Mouse (Mus musculus) liver, embryonic 12.5 days (tissue): ENCODE results near the gene Unc13a. TPM values are rescaled to one million over a fixed set of nuclear protein-coding genes. Genes with fewer than 3 reads are reported as not detected.
"Not testable (repeated sequence)": the region's sequence is repeated elsewhere in the genome, so short reads cannot be mapped to it uniquely, and the experiment has no call there.

Experiments
- ATAC-seq: fragments of 200-750 bp; cut with Nextera tagmentation; 2 replicates; pipeline ENCODE4 v1.8.0; 2017; ENCODE audit warnings: moderate number of reproducible peaks, mild to moderate bottlenecking, moderate library complexity
- H3K27ac ChIP-seq: fragments of 300-500 bp; sonication (generic); 2 replicates; pipeline ENCODE4 v1.5.1; 2016; ENCODE audit warnings: mild to moderate bottlenecking
- H3K27me3 ChIP-seq: fragments of 300-500 bp; sonication (generic); replicated peaks from 2 replicates; pipeline ENCODE4 v1.6.1; 2016; ENCODE audit warnings: mild to moderate bottlenecking, moderate library complexity
- H3K36me3 ChIP-seq: fragments of 300-500 bp; sonication (generic); 2 replicates; pipeline ENCODE4 v1.6.1; 2016; ENCODE audit warnings: mild to moderate bottlenecking, moderate library complexity
- H3K4me1 ChIP-seq: fragments of 300-500 bp; sonication (generic); 2 replicates; pipeline ENCODE4 v1.6.1; 2016
- H3K4me2 ChIP-seq: fragments of 300-500 bp; sonication (generic); 2 replicates; pipeline ENCODE4 v1.6.1; 2016; ENCODE audit warnings: mild to moderate bottlenecking, moderate library complexity
- H3K4me3 ChIP-seq: fragments of 300-500 bp; sonication (generic); 2 replicates; pipeline ENCODE4 v1.5.1; 2016; ENCODE audit warnings: mild to moderate bottlenecking, moderate library complexity
- H3K9ac ChIP-seq: fragments of 300-500 bp; sonication (generic); 2 replicates; pipeline ENCODE4 v1.6.1; 2016; ENCODE audit warnings: mild to moderate bottlenecking, moderate library complexity
- H3K9me3 ChIP-seq: fragments of 300-500 bp; sonication (generic); replicated peaks from 2 replicates; pipeline ENCODE4 v1.6.1; 2016; ENCODE audit warnings: mild to moderate bottlenecking, moderate library complexity
- WGBS: fragments of 180-500 bp; shearing (Covaris S2); methylation state at CpG from one replicate; pipeline ENCODE4 v1.1.7; 2016; ENCODE audit not compliant: insufficient replicate concordance; 5-methylcytosine and 5-hydroxymethylcytosine counted together
- polyA plus RNA-seq: library from polyadenylated mRNA; unstranded; fragments of >200 nt; fragmentation: Nextera tagmentation; extraction: Ambion mirVana; gene quantifications from 2 replicates; pipeline ENCODE4 v1.2.1, GENCODE M21; 2016

The Unc13a gene
- polyA plus RNA-seq = 0.22 and 0.31 TPM in 2 replicates

DNA sequence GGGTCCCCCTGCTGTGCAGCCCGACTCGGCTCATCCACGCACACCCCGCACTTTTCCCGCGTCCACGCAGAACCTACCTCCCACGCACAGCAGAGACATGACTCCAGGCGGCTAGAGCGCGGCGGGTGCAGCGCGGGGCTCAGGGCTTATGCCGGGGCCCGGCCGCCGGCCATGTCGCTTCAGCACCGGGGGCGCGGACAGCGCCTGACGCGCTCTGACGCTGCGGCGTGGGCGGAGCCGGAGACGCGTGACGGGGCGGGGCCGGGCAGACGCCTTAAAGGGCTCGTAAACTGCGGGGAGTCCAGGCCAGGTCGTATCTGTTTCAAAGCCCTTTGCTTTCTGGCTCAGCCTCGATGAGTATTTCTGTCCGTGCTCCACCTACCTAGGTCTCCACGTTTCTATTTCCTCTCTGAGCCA, at the start of gene Unc13a:
TSS of gene Unc13a (minus strand) at position 209 of the 417 bp plus-strand sequence.
- Histone ChIP-seq H3K36me3 (no peaks in the 10 kb centered on the region), H3K4me2 (peak within 1 kb of the TSS; percentile 92), H3K27ac (no peak within 1 kb of the TSS), H3K4me3 (peak within 1 kb of the TSS; percentile 58), H3K27me3 (peaks cover 50% of the 10 kb centered on the region), H3K9ac (0 out of 2 replicates have a peak within 1 kb of the TSS, but pooled peaks have one; percentile 29), H3K4me1 (peaks cover 53% of the 10 kb centered on the region), H3K9me3 (no peaks in the 10 kb centered on the region)
- peak; percentile 59 for ATAC-seq
- 0% methylated on average over 41 of the region's 42 CpGs for WGBS

DNA sequence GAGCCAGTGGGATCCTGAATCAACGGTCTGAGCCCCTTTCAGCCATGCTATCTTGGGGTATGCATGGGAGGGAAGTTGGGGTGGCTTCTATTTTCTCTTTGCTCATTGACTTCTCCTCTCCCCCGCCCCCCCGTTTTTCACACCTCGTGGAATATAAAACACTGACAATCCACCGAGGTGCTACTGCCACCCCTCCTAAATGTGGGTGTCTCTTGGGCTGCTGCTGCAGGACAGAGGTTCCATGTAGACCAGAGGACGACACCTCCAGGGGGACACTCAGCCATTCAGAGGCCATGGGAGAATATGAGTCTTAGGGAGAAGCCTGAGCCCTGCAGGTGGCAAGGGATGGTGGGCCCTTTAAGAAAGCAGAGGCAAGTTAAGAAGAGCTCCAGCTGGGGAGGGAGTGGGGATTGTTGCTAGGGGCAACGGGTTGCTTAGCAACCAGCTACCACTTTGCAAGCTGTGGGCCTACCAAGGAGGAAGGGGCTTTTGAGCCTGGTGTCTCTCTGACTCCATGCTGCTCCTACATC, 48.4 kb upstream of the Unc13a start:
- Histone ChIP-seq H3K27me3 (peaks cover 33% of the 10 kb centered on the region), H3K4me2 (no peak overlapping the region), H3K9ac (no peak overlapping the region), H3K9me3 (no peaks in the 10 kb centered on the region), H3K27ac (no peak overlapping the region), H3K4me3 (no peak overlapping the region), H3K36me3 (peaks cover 16% of the 10 kb centered on the region), H3K4me1 (peaks cover 38% of the 10 kb centered on the region)
- 49% methylated on average over 7 of the region's 7 CpGs for WGBS
- ATAC-seq = no peak

DNA sequence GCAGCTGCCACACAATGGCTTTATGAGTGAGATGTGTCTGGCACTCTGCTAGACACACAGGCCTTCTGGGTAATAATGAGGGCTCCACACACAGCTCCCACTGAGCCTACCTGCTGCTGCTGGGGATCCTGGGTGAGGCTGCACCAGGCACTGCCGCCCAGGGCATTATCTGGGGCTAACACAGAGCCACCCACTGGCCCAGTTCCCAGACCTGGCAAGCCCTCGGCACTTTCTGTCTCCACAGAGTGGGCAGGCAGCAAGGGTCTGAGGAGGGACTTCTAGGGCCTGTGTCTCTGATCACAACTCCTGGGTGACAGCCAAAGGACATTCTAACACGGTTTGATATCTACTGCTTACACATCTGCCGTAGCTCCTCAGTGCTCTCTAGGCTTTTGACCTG, 47.7 kb upstream of the Unc13a start:
- H3K9ac ChIP-seq = no peak overlapping the region
- no peak overlapping the region for H3K27ac ChIP-seq
- H3K27me3 ChIP-seq = peaks cover 29% of the 10 kb centered on the region
- peaks cover 16% of the 10 kb centered on the region for H3K36me3 ChIP-seq
- no peak for ATAC-seq
- H3K4me2 ChIP-seq = no peak overlapping the region
- H3K4me3 ChIP-seq = no peak overlapping the region
- H3K9me3 ChIP-seq = no peaks in the 10 kb centered on the region
- 51% methylated on average over 4 of the region's 4 CpGs for WGBS
- H3K4me1 ChIP-seq = peaks cover 31% of the 10 kb centered on the region

DNA sequence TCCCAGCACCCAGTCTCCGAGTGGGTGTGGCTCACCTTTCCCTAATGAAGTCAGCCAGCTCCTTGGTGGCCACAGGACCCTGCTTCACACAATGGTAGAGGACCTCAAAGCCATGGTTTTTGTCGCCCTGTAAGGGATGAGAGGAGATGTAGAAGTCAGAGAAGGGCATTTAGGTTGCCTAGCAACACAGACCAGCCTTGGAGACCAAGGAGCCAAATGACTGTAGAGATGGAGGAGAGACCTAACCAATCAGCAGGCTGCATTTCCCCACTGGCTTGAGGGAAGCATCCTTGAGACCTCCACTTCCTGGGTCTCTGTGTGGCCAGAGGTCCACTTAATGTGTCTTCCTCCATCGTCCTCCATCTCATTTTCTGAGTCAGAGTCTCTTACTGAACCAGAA, 46.7 kb upstream of the Unc13a start:
- peaks cover 21% of the 10 kb centered on the region for H3K4me1 ChIP-seq
- no peak overlapping the region for H3K4me2 ChIP-seq
- H3K36me3 ChIP-seq = peaks cover 16% of the 10 kb centered on the region
- 36% methylated on average over 3 of the region's 3 CpGs for WGBS
- no peaks in the 10 kb centered on the region for H3K9me3 ChIP-seq
- H3K9ac ChIP-seq = no peak overlapping the region
- ATAC-seq = no peak
- H3K4me3 ChIP-seq = no peak overlapping the region
- no peak overlapping the region for H3K27ac ChIP-seq
- peaks cover 24% of the 10 kb centered on the region for H3K27me3 ChIP-seq

DNA sequence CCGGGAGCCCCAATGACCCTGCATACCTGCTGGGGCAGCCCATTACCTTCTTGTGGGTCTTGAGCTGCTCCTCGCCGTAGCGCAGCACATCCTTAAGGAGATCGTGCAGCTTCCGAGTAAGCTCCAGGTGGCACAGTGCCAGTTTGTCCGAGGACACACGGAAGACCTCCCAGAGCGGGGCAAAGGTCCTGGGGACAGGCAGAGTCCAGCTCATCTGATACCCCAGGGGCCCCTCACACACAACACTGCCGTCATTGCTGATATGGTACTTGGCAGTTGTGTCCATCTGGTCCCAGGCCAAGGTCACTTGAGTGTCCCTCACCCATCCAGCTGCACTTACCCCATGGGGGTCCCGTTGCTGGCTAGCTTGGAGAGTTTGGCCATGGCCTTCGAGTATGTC, 45.5 kb upstream of the Unc13a start:
- Histone ChIP-seq H3K27ac (no peak overlapping the region), H3K9ac (no peak overlapping the region; the same call in 1 of the 2 replicates), H3K4me1 (peaks cover 9% of the 10 kb centered on the region), H3K9me3 (no peaks in the 10 kb centered on the region), H3K27me3 (peaks cover 22% of the 10 kb centered on the region), H3K4me2 (no peak overlapping the region), H3K4me3 (no peak overlapping the region), H3K36me3 (peaks cover 20% of the 10 kb centered on the region)
- ATAC-seq = no peak
- WGBS = 81% methylated on average over 12 of the region's 12 CpGs

DNA sequence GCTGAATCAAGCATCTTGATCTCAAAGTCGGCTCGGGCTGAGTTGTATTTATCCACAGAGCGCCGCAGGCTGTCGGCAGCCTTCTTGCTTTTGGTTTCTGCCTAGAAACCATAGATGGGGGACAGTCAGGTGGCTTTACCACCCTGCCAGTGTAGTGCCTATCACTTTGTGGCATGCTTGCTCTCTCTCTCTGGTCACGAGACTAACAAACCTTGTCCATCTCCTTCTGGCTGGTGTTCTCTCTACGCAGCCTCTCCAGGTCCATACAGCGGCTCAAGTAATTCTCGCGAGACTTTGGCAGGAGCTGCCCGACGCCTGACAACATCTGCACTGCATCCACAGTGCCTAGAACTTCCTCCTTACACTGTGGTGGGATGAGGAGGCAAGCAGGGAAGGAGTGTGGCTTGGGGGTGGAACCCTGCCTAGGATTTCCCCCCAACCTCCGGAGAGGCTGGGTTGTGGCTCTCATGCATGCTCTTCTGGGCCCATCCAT, 45.0 kb upstream of the Unc13a start:
- WGBS = 76% methylated on average over 13 of the region's 13 CpGs
- peaks cover 21% of the 10 kb centered on the region for H3K27me3 ChIP-seq

DNA sequence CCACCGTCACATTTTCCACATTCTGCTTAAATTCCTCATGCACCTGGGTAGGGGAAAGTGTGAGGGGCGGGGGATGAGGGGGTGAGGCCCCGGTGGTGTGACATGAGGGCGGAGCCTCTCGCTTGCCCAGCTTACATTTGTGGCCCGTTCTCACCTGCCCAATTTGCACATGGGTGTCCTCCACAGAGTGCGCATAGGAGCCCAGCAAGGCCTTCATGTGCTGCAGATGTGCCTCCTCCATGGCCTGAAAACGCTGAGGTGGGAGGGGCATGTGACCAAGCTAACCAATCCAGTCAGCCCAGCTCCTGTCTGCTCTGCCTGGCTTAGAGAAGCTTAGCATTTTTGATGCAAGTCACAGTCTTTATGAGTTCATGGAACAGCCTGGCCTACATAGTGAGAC, 44.0 kb upstream of the Unc13a start:
- Histone ChIP-seq H3K36me3 (peaks cover 22% of the 10 kb centered on the region), H3K9ac (no peak overlapping the region), H3K27ac (no peak overlapping the region), H3K4me3 (no peak overlapping the region), H3K27me3 (peaks cover 27% of the 10 kb centered on the region), H3K9me3 (no peaks in the 10 kb centered on the region), H3K4me2 (no peak overlapping the region), H3K4me1 (peaks cover 3% of the 10 kb centered on the region; the same call in 1 of the 2 replicates)
- no peak for ATAC-seq
- 41% methylated on average over 8 of the region's 8 CpGs for WGBS

More for the DNA sequence above, 45.0 kb upstream of the Unc13a start:
- H3K4me3 ChIP-seq = no peak overlapping the region
- H3K4me1 ChIP-seq = peaks cover 4% of the 10 kb centered on the region; the same call in 1 of the 2 replicates
- no peaks in the 10 kb centered on the region for H3K9me3 ChIP-seq
- no peak overlapping the region; the same call in 1 of the 2 replicates for H3K9ac ChIP-seq
- no peak overlapping the region for H3K4me2 ChIP-seq
- peaks cover 22% of the 10 kb centered on the region for H3K36me3 ChIP-seq
- ATAC-seq = no peak
- H3K27ac ChIP-seq = no peak overlapping the region

DNA sequence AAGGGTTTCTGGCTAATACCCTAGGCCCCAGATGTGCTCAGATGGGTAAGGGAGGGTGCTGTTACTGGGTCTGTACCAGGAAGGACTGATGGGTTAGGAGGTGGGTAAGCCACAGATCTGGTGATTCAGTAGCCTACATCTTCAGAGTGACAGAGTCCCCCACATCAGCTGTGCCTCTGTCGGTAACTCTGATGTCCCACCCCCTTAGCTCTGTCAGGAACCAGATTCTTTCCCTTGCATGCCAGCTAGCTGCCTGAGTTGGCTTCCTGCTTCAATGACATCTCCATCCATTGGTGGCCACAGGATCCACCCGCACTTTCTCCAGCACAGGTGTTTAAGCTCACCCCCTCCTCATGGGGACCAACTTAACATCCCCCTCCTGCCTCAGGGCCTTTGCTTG, 40.0 kb upstream of the Unc13a start:
- Histone ChIP-seq H3K4me2 (no peak overlapping the region), H3K27ac (no peak overlapping the region), H3K9ac (no peak overlapping the region), H3K27me3 (peaks cover 50% of the 10 kb centered on the region), H3K36me3 (peaks cover 14% of the 10 kb centered on the region; the same call in 1 of the 2 replicates), H3K9me3 (no peaks in the 10 kb centered on the region), H3K4me1 (peaks cover 15% of the 10 kb centered on the region), H3K4me3 (no peak overlapping the region)
- WGBS = 66% methylated on average over 2 of the region's 2 CpGs
- ATAC-seq = no peak

DNA sequence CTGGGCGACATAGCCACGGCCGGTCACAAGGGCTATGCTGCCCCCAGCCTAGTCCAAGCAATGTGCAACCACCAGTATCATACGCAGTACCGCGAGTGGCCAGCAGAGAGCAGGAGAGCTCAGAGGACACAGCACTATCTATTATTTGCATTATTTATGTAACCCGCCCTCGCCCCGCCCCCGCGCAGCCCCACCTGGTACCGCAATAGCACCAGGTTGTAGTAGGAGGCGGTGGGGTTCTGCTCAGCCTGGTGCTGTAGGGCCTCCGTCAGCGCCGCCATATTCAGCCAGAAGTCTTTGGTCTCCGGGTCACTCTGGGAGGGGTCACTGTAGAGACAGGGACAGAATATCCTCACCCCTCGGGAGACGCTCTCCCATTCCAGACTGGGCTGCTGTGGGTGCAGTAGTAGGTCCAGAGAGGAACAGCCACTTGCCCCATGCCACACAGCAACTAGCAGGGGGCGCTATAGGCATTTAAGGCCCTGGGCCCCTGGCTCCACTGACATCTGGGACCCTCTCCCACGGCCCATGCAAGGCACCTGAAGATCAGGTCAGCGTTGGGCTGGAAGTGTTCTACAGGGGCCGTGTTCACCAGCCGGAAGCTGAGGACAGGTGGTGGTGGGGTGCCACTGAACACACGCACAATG, 38.4 kb upstream of the Unc13a start:
- Histone ChIP-seq H3K4me2 (peak overlapping the region; percentile 51), H3K27ac (no peak overlapping the region), H3K9ac (no peak overlapping the region), H3K4me1 (peaks cover 12% of the 10 kb centered on the region), H3K9me3 (no peaks in the 10 kb centered on the region), H3K27me3 (peaks cover 52% of the 10 kb centered on the region), H3K36me3 (peaks cover 10% of the 10 kb centered on the region; the same call in 1 of the 2 replicates), H3K4me3 (peak overlapping the region; percentile 12; the same call in 1 of the 2 replicates)
- ATAC-seq = peak; percentile 66
- WGBS = 24% methylated on average over 25 of the region's 25 CpGs

DNA sequence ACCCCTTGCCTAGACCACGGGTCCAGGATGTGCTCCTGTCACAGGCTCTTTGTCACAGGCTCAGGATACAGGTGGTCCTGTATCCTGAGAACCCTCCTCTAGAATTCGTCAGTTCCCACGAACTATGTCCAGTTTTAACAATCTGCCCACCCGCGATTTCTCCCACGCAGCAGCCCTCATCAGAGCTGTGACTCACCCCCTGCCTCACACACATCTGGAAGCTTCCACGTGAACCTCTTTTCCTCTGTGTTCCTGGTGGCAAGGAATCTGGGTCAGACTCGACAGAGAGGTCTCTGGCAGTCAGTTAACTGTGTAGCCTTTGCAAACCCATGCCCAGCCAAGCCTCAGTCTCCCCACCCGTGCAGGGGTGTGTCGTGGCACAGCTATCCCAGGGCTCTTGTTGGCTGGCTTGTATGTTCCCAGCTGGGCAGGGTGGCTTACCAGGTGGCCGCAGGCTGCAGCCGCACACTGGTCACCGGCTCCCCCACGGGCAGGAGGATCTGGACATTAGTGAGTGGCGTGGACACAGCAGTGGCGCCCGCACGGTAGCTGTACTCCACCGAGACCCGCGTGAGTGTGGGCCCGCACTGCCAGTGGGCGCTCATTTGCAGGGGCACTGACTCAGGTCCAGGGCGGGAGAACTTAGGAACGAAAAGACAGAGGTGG, 37.7 kb upstream of the Unc13a start:
- H3K4me2 ChIP-seq = peak overlapping the region; percentile 51
- H3K27ac ChIP-seq = no peak overlapping the region
- no peaks in the 10 kb centered on the region for H3K9me3 ChIP-seq
- H3K27me3 ChIP-seq = peaks cover 55% of the 10 kb centered on the region
- H3K4me1 ChIP-seq = peaks cover 13% of the 10 kb centered on the region
- no peak overlapping the region for H3K9ac ChIP-seq
- peaks cover 10% of the 10 kb centered on the region; the same call in 1 of the 2 replicates for H3K36me3 ChIP-seq
- peak overlapping the region; percentile 12; the same call in 1 of the 2 replicates for H3K4me3 ChIP-seq
- WGBS = 45% methylated on average over 25 of the region's 25 CpGs
- peak; percentile 31 for ATAC-seq

DNA sequence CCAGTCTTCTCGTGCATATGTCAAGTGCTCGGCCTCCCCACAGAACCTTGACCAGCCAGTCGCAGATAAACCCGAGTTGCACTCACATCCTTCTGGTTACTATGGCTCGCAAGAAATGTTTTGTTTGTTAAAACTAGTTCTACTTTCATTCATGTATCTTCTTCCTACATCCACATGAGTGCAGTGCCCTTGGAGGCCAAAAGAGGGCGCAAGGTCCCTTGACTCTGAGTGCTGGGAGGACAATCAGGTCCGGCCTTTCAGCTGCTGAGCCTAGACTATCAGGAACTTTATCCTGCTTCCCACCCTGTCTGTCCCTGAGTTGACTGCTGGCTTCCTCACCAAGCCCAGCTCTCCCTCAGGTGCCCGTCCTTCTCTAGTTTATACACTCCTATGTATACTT, 36.3 kb upstream of the Unc13a start:
- peaks cover 27% of the 10 kb centered on the region for H3K4me1 ChIP-seq
- no peak overlapping the region for H3K4me3 ChIP-seq
- no peak overlapping the region for H3K9ac ChIP-seq
- no peak overlapping the region for H3K4me2 ChIP-seq
- no peak overlapping the region for H3K27ac ChIP-seq
- H3K27me3 ChIP-seq = peaks cover 67% of the 10 kb centered on the region
- WGBS = 24% methylated on average over 8 of the region's 8 CpGs
- H3K9me3 ChIP-seq = no peaks in the 10 kb centered on the region
- H3K36me3 ChIP-seq = peaks cover 10% of the 10 kb centered on the region; the same call in 1 of the 2 replicates
- no peak for ATAC-seq

DNA sequence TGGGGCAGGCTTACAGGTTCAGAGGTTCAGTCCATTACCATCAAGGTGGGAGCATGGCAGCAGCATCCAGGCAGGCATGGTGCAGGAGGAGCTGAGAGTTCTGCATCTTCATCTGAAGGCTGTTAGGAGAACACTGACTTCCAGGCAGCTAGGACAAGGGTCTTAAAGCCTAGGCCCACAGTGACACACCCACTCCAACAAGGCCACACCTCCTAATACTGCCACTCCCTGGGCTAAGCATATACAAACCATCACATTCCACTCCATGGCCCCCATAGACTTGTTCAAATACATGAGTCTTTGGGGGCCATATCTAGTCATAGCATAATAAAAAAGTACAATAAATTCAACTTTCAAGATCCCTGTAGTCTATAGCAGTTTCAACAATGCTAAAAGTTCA, 31.8 kb upstream of the Unc13a start:
- H3K9ac ChIP-seq = peak overlapping the region; percentile 65
- H3K9me3 ChIP-seq, H3K36me3 ChIP-seq: not testable (repeated sequence)
- peak overlapping the region; percentile 86 for H3K27ac ChIP-seq
- H3K4me2 ChIP-seq = peak overlapping the region; percentile 75
- H3K27me3 ChIP-seq = peaks cover 85% of the 10 kb centered on the region
- H3K4me3 ChIP-seq = peak overlapping the region; percentile 54
- H3K4me1 ChIP-seq = peaks cover 46% of the 10 kb centered on the region
- peak; percentile 78 for ATAC-seq
